Mouse (Mus musculus): Measurements from ENCODE around the gene Syt16.

- TF ChIP-seq CTCF (IDR thresholded peaks at IDR 0.05; ENCODE audit: low read depth), result no peak
- TF ChIP-seq EP300 (optimal IDR thresholded peaks at IDR 0.05), result no peak
These were observed 86.9 kb downstream of the Syt16 start for GRCm38 (mm10) chr12:74084389-74084788.
